Mouse (Mus musculus): ENCODE measurements around the gene Zfp846. TPM values are rescaled to one million over a fixed set of nuclear protein-coding genes. Genes with fewer than 3 reads are reported as not detected.

The Zfp846 gene
- polyA plus RNA-seq (2021; fragmentation: Nextera tagmentation), result 13.6 and 24.8 TPM in 2 replicates
- long read RNA-seq, experiment 1, full-length matches to known transcripts, result 3 of 12 reads
- long read RNA-seq, experiment 1, partial matches to known transcripts, result 5 of 12 reads
- long read RNA-seq, experiment 1, other reads (novel, unspliced or antisense), result 4 of 12 reads
- long read RNA-seq, experiment 2, full-length matches to known transcripts, result 2 of 9 reads
- long read RNA-seq, experiment 2, partial matches to known transcripts, result 4 of 9 reads
- long read RNA-seq, experiment 2, other reads (novel, unspliced or antisense), result 3 of 9 reads

GRCm38 (mm10) chr9:20581175-20581634 is at the start of gene Zfp846:
Gene Zfp846, plus strand, starts transcription at chr9:20581291.

GRCm38 (mm10) chr9:20642101-20642895 is 61.2 kb downstream of the Zfp846 start, which contains the start of gene Ubl5:
Gene Ubl5, plus strand, starts transcription at chr9:20642878.

GRCm38 (mm10) chr9:20644360-20645081 is 63.4 kb downstream of the Zfp846 start, which contains the start of gene Fbxl12:
Gene Fbxl12, minus strand, starts transcription at chr9:20644767.

GRCm38 (mm10) chr9:20651602-20652259 is 70.6 kb downstream of the Zfp846 start, which contains the start of gene Pin1:
Gene Pin1, plus strand, starts transcription at chr9:20652095.

Other genes with a start within 250 kb of the Zfp846 start
- 0.06 and 0.18 TPM in 2 replicates for gene Olfr18, start 245.2 kb upstream of the Zfp846 start, polyA plus RNA-seq (2021; fragmentation: Nextera tagmentation)
- 48.4 and 55.7 TPM in 2 replicates for gene Zfp560, start 196.1 kb upstream of the Zfp846 start, polyA plus RNA-seq (2021; fragmentation: Nextera tagmentation)
- gene Zfp26, start 121.1 kb upstream of the Zfp846 start, polyA plus RNA-seq (2021; fragmentation: Nextera tagmentation), result 6.8 and 8.5 TPM in 2 replicates
- gene Zfp426, start 88.5 kb upstream of the Zfp846 start, polyA plus RNA-seq (2021; fragmentation: Nextera tagmentation), result 12.2 and 14.0 TPM in 2 replicates
- 26.1 and 28.8 TPM in 2 replicates for gene Zfp266, start 59.9 kb upstream of the Zfp846 start, polyA plus RNA-seq (2021; fragmentation: Nextera tagmentation)
- gene Ubl5, start 61.6 kb downstream of the Zfp846 start, polyA plus RNA-seq (2021; fragmentation: Nextera tagmentation), result 894 and 916 TPM in 2 replicates
- 6.9 and 8.7 TPM in 2 replicates for gene Fbxl12, start 63.5 kb downstream of the Zfp846 start, polyA plus RNA-seq (2021; fragmentation: Nextera tagmentation)
- 57.8 and 76.3 TPM in 2 replicates for gene Pin1, start 70.8 kb downstream of the Zfp846 start, polyA plus RNA-seq (2021; fragmentation: Nextera tagmentation)
- gene Olfm2, start 165.1 kb downstream of the Zfp846 start, polyA plus RNA-seq (2021; fragmentation: Nextera tagmentation), result 75.4 and 151 TPM in 2 replicates
- gene Col5a3, start 233.8 kb downstream of the Zfp846 start, polyA plus RNA-seq (2021; fragmentation: Nextera tagmentation), result 0.04 TPM in 1 of 2 replicates, not detected in the other
- gene Rdh8, start 237.2 kb downstream of the Zfp846 start, polyA plus RNA-seq (2021; fragmentation: Nextera tagmentation), result not detected in 2 replicates